Mouse (Mus musculus) E14TG2a.4 (cell line): ENCODE measurements around the gene Zp3.

Source experiments
- CTCF ChIP-seq: conservative IDR thresholded peaks from 2 replicates; pipeline ENCODE4 v1.5.1; 2014; ENCODE audit warnings: low read length
- NANOG ChIP-seq: IDR thresholded peaks from 2 replicates; pipeline ENCODE4 v1.6.1; 2014; ENCODE audit warnings: borderline replicate concordance, low read length, mixed read lengths

GRCm38 (mm10) chr5:135932359-135932758 is 47.5 kb upstream of the Zp3 start:
- TF ChIP-seq CTCF (no peak), NANOG (no peak)
